Mouse (Mus musculus) kidney, postnatal 0 days (tissue): Measurements from ENCODE around the gene Ptgir. TPM values are rescaled to one million over a fixed set of nuclear protein-coding genes. Genes with fewer than 3 reads are reported as not detected.

ENCODE experiments used
- ATAC-seq: fragments of 200-750 bp; cut with Nextera tagmentation; replicated peaks from 2 replicates; pipeline ENCODE4 v1.8.0; 2017; ENCODE audit warnings: low read depth, moderate number of reproducible peaks, moderate TSS enrichment, moderate library complexity; ENCODE audit not compliant: low FRiP score
- DNase-seq: peaks from one replicate; pipeline ENCODE4 v3.0.0-alpha.2; 2016; ENCODE audit warnings: low spot score
- H3K27ac ChIP-seq: fragments of 300-500 bp; sonication (generic); 2 replicates; pipeline ENCODE4 v1.5.1; 2014; ENCODE audit warnings: mild to moderate bottlenecking
- H3K27me3 ChIP-seq: fragments of 300-500 bp; sonication (generic); 2 replicates; pipeline ENCODE4 v1.6.1; 2014; ENCODE audit warnings: low read length, mixed read lengths; ENCODE audit not compliant: insufficient read depth
- H3K36me3 ChIP-seq: fragments of 300-500 bp; sonication (generic); 2 replicates; pipeline ENCODE4 v1.6.1; 2014; ENCODE audit warnings: low read length, mixed read lengths; ENCODE audit not compliant: insufficient read depth
- H3K4me1 ChIP-seq: fragments of 300-500 bp; sonication (generic); replicated peaks from 2 replicates; pipeline ENCODE4 v1.6.1; 2014; ENCODE audit warnings: antibody characterized with exemption, low read length, mixed read lengths; ENCODE audit not compliant: insufficient read depth
- H3K4me2 ChIP-seq: fragments of 300-500 bp; sonication (generic); 2 replicates; pipeline ENCODE4 v1.6.1; 2014; ENCODE audit warnings: mild to moderate bottlenecking, low read length, moderate library complexity, mixed read lengths
- H3K4me3 ChIP-seq: fragments of 300-500 bp; sonication (generic); replicated peaks from 2 replicates; pipeline ENCODE4 v1.5.1; 2014; ENCODE audit warnings: low read depth, low read length
- H3K9ac ChIP-seq: fragments of 300-500 bp; sonication (generic); 2 replicates; pipeline ENCODE4 v1.6.1; 2014; ENCODE audit warnings: low read depth, low read length
- H3K9me3 ChIP-seq: fragments of 300-500 bp; sonication (generic); replicated peaks from 2 replicates; pipeline ENCODE4 v1.6.1; 2016; ENCODE audit warnings: low read length, inconsistent platforms, mixed read lengths
- CTCF ChIP-seq: IDR thresholded peaks from 2 replicates; pipeline ENCODE4 v1.5.1; 2016; ENCODE audit warnings: antibody characterized with exemption, low read depth, mild to moderate bottlenecking, moderate library complexity
- WGBS: fragments of 180-500 bp; shearing (Covaris S2); extraction: QIAGEN DNeasy Blood & Tissue Kit; methylation state at CpG from one replicate; pipeline ENCODE4 v1.1.7; 2014; 5-methylcytosine and 5-hydroxymethylcytosine counted together
- polyA plus RNA-seq: library from polyadenylated mRNA; unstranded; fragments of >200 nt; fragmentation: Nextera tagmentation; extraction: Ambion mirVana; gene quantifications from 2 replicates; pipeline ENCODE4 v1.2.1, GENCODE M21; 2015

Gene Ptgir
- polyA plus RNA-seq, 1 experiment from 2014 or later, result 2.3 TPM

GRCm38 (mm10) chr7:16940292-16940691 is 34.0 kb downstream of the Ptgir start:
- Histone ChIP-seq H3K4me2 (no peak overlapping the region), H3K36me3 (no peaks in the 10 kb centered on the region), H3K9me3 (no peaks in the 10 kb centered on the region), H3K9ac (no peak overlapping the region), H3K4me3 (no peak overlapping the region), H3K4me1 (peaks cover 8% of the 10 kb centered on the region; the same call in 1 of the 2 replicates), H3K27me3 (peaks cover 3% of the 10 kb centered on the region), H3K27ac (peak overlapping the region; percentile 31)
- no peak for ATAC-seq
- TF ChIP-seq CTCF, result no peak
- 25% methylated on average over 7 of the region's 7 CpGs for WGBS
- DNase-seq, result peak; percentile 79

- no peak for DNase-seq
- WGBS, result 62% methylated on average over 4 of the region's 4 CpGs
- peaks cover 32% of the 10 kb centered on the region for H3K4me1 ChIP-seq
- no peak overlapping the region for H3K9ac ChIP-seq
- no peak for TF ChIP-seq CTCF
- no peak overlapping the region for H3K4me3 ChIP-seq
- H3K27me3 ChIP-seq, result peaks cover 25% of the 10 kb centered on the region
- no peak overlapping the region for H3K27ac ChIP-seq
- no peaks in the 10 kb centered on the region for H3K36me3 ChIP-seq
- no peak overlapping the region for H3K4me2 ChIP-seq
- H3K9me3 ChIP-seq, result no peaks in the 10 kb centered on the region
- no peak for ATAC-seq
Observed at GRCm38 (mm10) chr7:16942861-16943260, 36.6 kb downstream of the Ptgir start.

GRCm38 (mm10) chr7:16944061-16944807 is 37.9 kb downstream of the Ptgir start, which contains the start of gene Pnmal2:
Gene Pnmal2 (plus strand): TSS chr7:16944682.
- TF ChIP-seq CTCF, result no peak
- Histone ChIP-seq H3K27me3 (peaks cover 25% of the 10 kb centered on the region), H3K4me2 (peak within 1 kb of the TSS; percentile 73), H3K9me3 (no peaks in the 10 kb centered on the region), H3K9ac (peak within 1 kb of the TSS; percentile 74), H3K36me3 (no peaks in the 10 kb centered on the region), H3K4me3 (peak within 1 kb of the TSS; percentile 48), H3K27ac (no peak within 1 kb of the TSS; the same call in 1 of the 2 replicates), H3K4me1 (peaks cover 37% of the 10 kb centered on the region)
- peak; percentile 97 for DNase-seq
- WGBS, result 14% methylated on average over 36 of the region's 36 CpGs
- peak; percentile 86 for ATAC-seq

- DNase-seq (no peak), ATAC-seq (peak; percentile 37)
- H3K9ac ChIP-seq, result peak overlapping the region; percentile 74
- TF ChIP-seq CTCF, result no peak
- 3% methylated on average over 22 of the region's 22 CpGs for WGBS
- H3K27ac ChIP-seq, result no peak overlapping the region; the same call in 1 of the 2 replicates
- H3K36me3 ChIP-seq, result no peaks in the 10 kb centered on the region
- peak overlapping the region; percentile 73 for H3K4me2 ChIP-seq
- no peaks in the 10 kb centered on the region for H3K9me3 ChIP-seq
- H3K27me3 ChIP-seq, result peaks cover 30% of the 10 kb centered on the region
- H3K4me1 ChIP-seq, result peaks cover 37% of the 10 kb centered on the region
- H3K4me3 ChIP-seq, result peak overlapping the region; percentile 48
Observed at GRCm38 (mm10) chr7:16944808-16945315, 38.6 kb downstream of the Ptgir start.

- peak overlapping the region; percentile 73 for H3K4me2 ChIP-seq
- no peak for ATAC-seq
- DNase-seq, result no peak
- 0 out of 2 replicates have a peak overlapping the region, but pooled peaks have one; percentile 48 for H3K4me3 ChIP-seq
- H3K4me1 ChIP-seq, result peaks cover 37% of the 10 kb centered on the region
- WGBS, result 21% methylated on average over 17 of the region's 17 CpGs
- 0 out of 2 replicates have a peak overlapping the region, but pooled peaks have one; percentile 28 for H3K9ac ChIP-seq
- peaks cover 30% of the 10 kb centered on the region for H3K27me3 ChIP-seq
- no peaks in the 10 kb centered on the region for H3K9me3 ChIP-seq
- H3K27ac ChIP-seq, result no peak overlapping the region
- no peak for TF ChIP-seq CTCF
- H3K36me3 ChIP-seq, result no peaks in the 10 kb centered on the region
Observed at GRCm38 (mm10) chr7:16945419-16945818, 39.1 kb downstream of the Ptgir start.

- peak; percentile 50 for TF ChIP-seq CTCF
- Histone ChIP-seq H3K36me3 (no peaks in the 10 kb centered on the region), H3K9me3 (no peaks in the 10 kb centered on the region), H3K4me1 (peaks cover 37% of the 10 kb centered on the region), H3K4me2 (peak overlapping the region; percentile 49), H3K9ac (peak overlapping the region; percentile 43; the same call in 1 of the 2 replicates), H3K4me3 (peak overlapping the region; percentile 33), H3K27me3 (peaks cover 30% of the 10 kb centered on the region), H3K27ac (no peak overlapping the region)
- no peak for ATAC-seq
- DNase-seq, result no peak
- WGBS, result 7% methylated on average over 53 of the region's 53 CpGs
Observed at GRCm38 (mm10) chr7:16946441-16947348, 40.4 kb downstream of the Ptgir start.
